25 mouse cellular contexts compared by ENCODE assay signal in genomic region chr17:29000465-29000864, GRCm38 (mm10). TPM values are rescaled to one million over a fixed set of nuclear protein-coding genes. Genes with fewer than 3 reads are reported as not detected.
DNase-seq lines count a peak whose midpoint lies in the region; ATAC-seq and TF ChIP-seq lines count a peak whose summit lies in the region.
"Had no signal": no experiment of that assay in that cellular context is flagged by ENCODE, and none has a peak within 500 bp of the region (broad histone marks: within the 10 kb centered on the region; RNA-seq: fewer than 3 reads in every experiment).

No protein-coding gene starts in this region.

- DNase-seq in lung, postnatal 0 days (ENCODE audit: low spot score): peak; percentile 6
- DNase-seq in lung, adult 2 months: no peak
- peak; percentile 29 for DNase-seq in T-cell, adult 2 months (ENCODE audit: low spot score)
- DNase-seq in thymus, adult 18-20 months: no peak
- DNase-seq in ovary, adult 18-20 months (ENCODE audit: low spot score): no peak
- DNase-seq: adrenal gland, adult 2 months; adrenal gland, postnatal 25 days; cerebellum, adult 11 months; cerebellum, adult 9-10 months; cerebellum, postnatal 25 days; gastrocnemius, postnatal 10 days; heart, postnatal 10 days; heart, postnatal 4 days had no signal

- H3K4me2 ChIP-seq in lung, postnatal 0 days (replicated peaks; ENCODE audit: low read depth, low read length): no peak overlapping the region
- H3K4me2 ChIP-seq: embryonic facial prominence, embryonic 12.5 days; forebrain, embryonic 15.5 days; hindbrain, embryonic 13.5 days had no signal

- H3K9me3 ChIP-seq in lung, postnatal 0 days (ENCODE audit: low read length): no peaks in the 10 kb centered on the region
- H3K9me3 ChIP-seq: embryonic facial prominence, embryonic 12.5 days; forebrain, embryonic 15.5 days; hindbrain, embryonic 13.5 days had no signal

- no peak overlapping the region for H3K27ac ChIP-seq in lung, postnatal 0 days (ENCODE audit: low read length)
- H3K27ac ChIP-seq: embryonic facial prominence, embryonic 12.5 days; forebrain, embryonic 15.5 days; hindbrain, embryonic 13.5 days; hindbrain, postnatal 0 days had no signal

- TF ChIP-seq EP300 in lung, postnatal 0 days (IDR thresholded peaks at IDR 0.05): no peak

- H3K9ac ChIP-seq in lung, postnatal 0 days (replicated peaks; ENCODE audit: low read depth): no peak overlapping the region
- H3K9ac ChIP-seq: embryonic facial prominence, embryonic 12.5 days; forebrain, embryonic 15.5 days; hindbrain, embryonic 13.5 days had no signal

- no peak for ATAC-seq in lung, postnatal 0 days
- ATAC-seq in megakaryocyte, adult 5-6 weeks (ENCODE audit: poor library complexity, severe bottlenecking): peak; percentile 95
- peak; percentile 51; the same call in 1 of the 2 replicates for ATAC-seq in neutrophil, adult 5-6 weeks (ENCODE audit: extremely low read depth, insufficient number of reproducible peaks, low FRiP score, poor library complexity, severe bottlenecking)
- no peak for ATAC-seq in inflammation-experienced regulatory T-cells, adult 6 months
- ATAC-seq: forebrain, embryonic 15.5 days; hindbrain, postnatal 0 days; Patski had no signal

- no peaks in the 10 kb centered on the region for H3K4me1 ChIP-seq in lung, postnatal 0 days (ENCODE audit: insufficient read depth, low read depth, low read length)
- H3K4me1 ChIP-seq in lung, adult 2 months (ENCODE audit: control insufficient read depth, insufficient read depth, low read length): no peaks in the 10 kb centered on the region; the same call in 1 of the 2 replicates

- no peak for TF ChIP-seq POLR2A in lung, adult 2 months (IDR thresholded peaks at IDR 0.05; ENCODE audit: borderline replicate concordance, extremely low read depth, low read depth, low read length)

- H3K36me3 ChIP-seq in lung, postnatal 0 days (ENCODE audit: insufficient read depth, low read length): peaks cover 3% of the 10 kb centered on the region; the same call in 1 of the 2 replicates

- H3K27me3 ChIP-seq in lung, postnatal 0 days (replicated peaks; ENCODE audit: insufficient read depth, low read length): no peaks in the 10 kb centered on the region
- H3K27me3 ChIP-seq: CH12.LX; embryonic facial prominence, embryonic 12.5 days; forebrain, embryonic 15.5 days; hindbrain, embryonic 13.5 days; Patski had no signal

- no peak for TF ChIP-seq CTCF in lung, postnatal 0 days (IDR thresholded peaks at IDR 0.05)
- TF ChIP-seq CTCF in lung, adult 2 months (IDR thresholded peaks at IDR 0.05; ENCODE audit: insufficient read depth, low read length): no peak

- 75% methylated on average over 6 of the region's 6 CpGs for WGBS in lung, postnatal 0 days
- 67% methylated on average over 6 of the region's 6 CpGs for WGBS in lung, adult 2 months

- no peak overlapping the region for H3K4me3 ChIP-seq in lung, postnatal 0 days (ENCODE audit: low read depth, low read length)
- H3K4me3 ChIP-seq in lung, adult 2 months (replicated peaks; ENCODE audit: extremely low read depth, low read depth, low read length): no peak overlapping the region
- H3K4me3 ChIP-seq: embryonic facial prominence, embryonic 12.5 days; forebrain, embryonic 15.5 days; hindbrain, embryonic 13.5 days had no signal

RNA-seq across cellular contexts. Expression of gene Stk38, which starts 7.3 kb away (rescaled TPM):
- 60.3 and 61.1 TPM in 2 replicates for polyA plus RNA-seq in lung, postnatal 0 days (2015; fragmentation: Nextera tagmentation; extraction: Ambion mirVana)
- 105 and 111 TPM in 2 replicates for polyA plus RNA-seq in lung, adult 2 months (2012; rRNA removed)
- 312 and 327 TPM in 2 replicates for total RNA-seq in megakaryocyte, adult 5-6 weeks (2015)
- total RNA-seq in megakaryocyte, adult 5-6 weeks (2017): 237 and 269 TPM in 2 replicates
- 394 and 412 TPM in 2 replicates for total RNA-seq in neutrophil, adult 5-6 weeks (2017)
- polyA plus RNA-seq in inflammation-experienced regulatory T-cells, adult 6 months (2017; shearing (Covaris generic)): 100 to 1,000 TPM; 155 to 250 (median 235) TPM

RNA-seq across cellular contexts. Expression of gene Srsf3, which starts 32.0 kb away (rescaled TPM):
- polyA plus RNA-seq in lung, postnatal 0 days (2015; fragmentation: Nextera tagmentation; extraction: Ambion mirVana): 229 and 238 TPM in 2 replicates
- polyA plus RNA-seq in lung, adult 2 months (2012; rRNA removed): 159 and 168 TPM in 2 replicates
- total RNA-seq in megakaryocyte, adult 5-6 weeks (2015): 317 and 383 TPM in 2 replicates
- 479 and 534 TPM in 2 replicates for total RNA-seq in megakaryocyte, adult 5-6 weeks (2017)
- 576 and 624 TPM in 2 replicates for total RNA-seq in neutrophil, adult 5-6 weeks (2017)
- polyA plus RNA-seq in inflammation-experienced regulatory T-cells, adult 6 months (2017; shearing (Covaris generic)): 100 to 1,000 TPM; 296 to 519 (median 387) TPM

RNA-seq across cellular contexts. Expression of gene Kctd20, which starts 48.7 kb away (rescaled TPM):
- polyA plus RNA-seq in lung, postnatal 0 days (2015; fragmentation: Nextera tagmentation; extraction: Ambion mirVana): 44.3 and 49.5 TPM in 2 replicates
- 37.5 and 59.5 TPM in 2 replicates for polyA plus RNA-seq in lung, adult 2 months (2012; rRNA removed)
- 130 and 131 TPM in 2 replicates for total RNA-seq in megakaryocyte, adult 5-6 weeks (2015)
- 203 and 222 TPM in 2 replicates for total RNA-seq in megakaryocyte, adult 5-6 weeks (2017)
- total RNA-seq in neutrophil, adult 5-6 weeks (2017): 117 and 123 TPM in 2 replicates
- polyA plus RNA-seq in inflammation-experienced regulatory T-cells, adult 6 months (2017; shearing (Covaris generic)): 10 to 100 TPM; 34.6 to 46.0 (median 39.5) TPM

RNA-seq across cellular contexts. Expression of gene Pxt1, which starts 56.8 kb away (rescaled TPM):
- 0.12 TPM in 1 of 2 replicates, not detected in the other for polyA plus RNA-seq in lung, postnatal 0 days (2015; fragmentation: Nextera tagmentation; extraction: Ambion mirVana)
- 0.15 and 0.19 TPM in 2 replicates for polyA plus RNA-seq in lung, adult 2 months (2012; rRNA removed)
- total RNA-seq in megakaryocyte, adult 5-6 weeks (2015): 0.74 and 1.2 TPM in 2 replicates
- total RNA-seq in megakaryocyte, adult 5-6 weeks (2017): 0.44 and 0.49 TPM in 2 replicates
- total RNA-seq in neutrophil, adult 5-6 weeks (2017): not detected in 2 replicates
- not detected for polyA plus RNA-seq in inflammation-experienced regulatory T-cells, adult 6 months (2017; shearing (Covaris generic))
- total RNA-seq: adrenal gland, adult 2 months; adrenal gland, postnatal 25 days; CH12.LX; gastrocnemius, postnatal 10 days; heart, postnatal 10 days; heart, postnatal 4 days; hindbrain, postnatal 0 days had no signal
- polyA plus RNA-seq: brain, embryonic 14.5 days; cortical plate, adult 2 months; embryonic facial prominence, embryonic 12.5 days; forebrain, embryonic 15.5 days; heart, embryonic 14.5 days; hindbrain, embryonic 13.5 days; hindbrain, postnatal 0 days; Patski had no signal

Comparison
In these comparisons a context has a peak if more than half of its experiments do, and no peak if none do; other contexts are left out.
1. DNase-seq: peak in lung, postnatal 0 days (single experiment) and T-cell, adult 2 months (single experiment); none in lung, adult 2 months (single experiment), thymus, adult 18-20 months (0 of 2) and ovary, adult 18-20 months (single experiment).
2. ATAC-seq: peak in megakaryocyte, adult 5-6 weeks (single experiment) and neutrophil, adult 5-6 weeks (single experiment); none in lung, postnatal 0 days (single experiment) and inflammation-experienced regulatory T-cells, adult 6 months (single experiment).